Mouse (Mus musculus): Measurements from ENCODE around the gene Ythdf2. TPM values are rescaled to one million over a fixed set of nuclear protein-coding genes. Genes with fewer than 3 reads are reported as not detected.

Gene Ythdf2
- polyA plus RNA-seq, 1 experiment, result 24.5 TPM

DNA sequence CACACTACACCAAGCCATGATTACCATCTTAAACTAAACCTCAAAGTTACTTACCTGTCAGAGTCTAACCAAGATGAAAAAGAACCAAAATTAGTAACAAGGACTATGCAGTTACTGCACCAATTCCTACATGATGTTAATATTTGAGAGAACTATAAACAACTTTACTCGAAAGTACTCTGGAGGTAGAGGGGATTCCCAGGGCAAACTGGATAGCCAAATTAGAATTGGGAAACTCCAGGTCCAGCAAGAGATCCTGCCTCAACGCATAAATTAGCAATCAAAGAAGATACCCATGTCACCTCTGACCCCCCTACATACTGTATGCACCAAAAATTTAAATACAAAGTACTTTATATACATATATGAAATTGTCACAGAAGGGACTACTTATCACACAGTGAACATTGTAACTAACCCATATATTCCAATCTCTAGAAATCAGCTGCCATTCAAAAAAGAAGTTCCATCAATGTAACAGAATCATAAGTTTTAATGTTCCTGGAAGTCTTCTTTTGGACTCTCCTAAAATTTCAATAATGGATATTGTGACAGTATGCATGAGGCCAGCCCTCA is 24.2 kb downstream of the Ythdf2 start:
- Histone ChIP-seq H3K36me3 (ENCODE audit: control insufficient read depth, insufficient read depth) (peaks cover 72% of the 10 kb centered on the region), H3K27me3 (ENCODE audit: control insufficient read depth, insufficient read depth, insufficient read length) (no peaks in the 10 kb centered on the region), H3ac (ENCODE audit: control insufficient read depth, insufficient read length, low read depth) (no peak overlapping the region), H3K79me2 (ENCODE audit: control insufficient read depth, insufficient read depth) (peaks cover 78% of the 10 kb centered on the region), H3K79me3 (ENCODE audit: low read depth) (peaks cover 56% of the 10 kb centered on the region), H3K4me3 (ENCODE audit: insufficient read depth, poor library complexity, severe bottlenecking) (no peak overlapping the region)
- TF ChIP-seq CTCF (IDR thresholded peaks at IDR 0.05; ENCODE audit: control insufficient read depth, insufficient read depth, insufficient read length) (no peak), FOSL1 (IDR thresholded peaks at IDR 0.05; ENCODE audit: insufficient read depth, low read length, poor library complexity, severe bottlenecking) (no peak), CEBPB (IDR thresholded peaks at IDR 0.05; ENCODE audit: low read depth) (no peak), MAX (IDR thresholded peaks at IDR 0.05) (no peak), USF1 (IDR thresholded peaks at IDR 0.05; ENCODE audit: low read depth) (no peak), MYOD1 (IDR thresholded peaks at IDR 0.05; ENCODE audit: control insufficient read depth, insufficient read length, low read depth) (no peak), MYOG (IDR thresholded peaks at IDR 0.05; ENCODE audit: control insufficient read depth, extremely low read depth, insufficient read length) (no peak)

DNA sequence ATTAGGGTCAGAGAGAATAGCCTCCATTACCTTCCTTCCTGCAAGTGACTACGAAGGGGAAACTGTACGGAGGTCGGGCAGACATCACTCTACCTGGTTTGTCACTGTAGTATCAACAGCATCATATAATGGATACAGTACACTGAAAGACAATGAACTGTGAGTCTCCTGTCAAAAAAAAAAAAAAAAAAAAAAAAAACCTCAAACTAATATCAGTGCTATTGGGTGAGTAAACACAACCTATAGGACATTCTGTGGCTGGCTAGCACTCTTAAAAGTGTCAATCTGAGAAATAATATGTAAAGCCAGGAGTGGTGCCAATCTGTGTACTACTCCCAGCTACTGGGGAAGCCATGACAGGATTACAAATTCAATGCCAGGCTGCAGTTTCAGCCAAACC is 28.9 kb downstream of the Ythdf2 start:
- Histone ChIP-seq H3K79me2 (ENCODE audit: control insufficient read depth, insufficient read depth) (peaks cover 30% of the 10 kb centered on the region), H3K27me3 (ENCODE audit: control insufficient read depth, insufficient read depth, insufficient read length) (no peaks in the 10 kb centered on the region), H3K36me3 (ENCODE audit: control insufficient read depth, insufficient read depth) (peaks cover 61% of the 10 kb centered on the region), H3K79me3 (ENCODE audit: low read depth) (peaks cover 13% of the 10 kb centered on the region), H3ac (ENCODE audit: control insufficient read depth, insufficient read length, low read depth) (no peak overlapping the region), H3K4me3 (ENCODE audit: insufficient read depth, poor library complexity, severe bottlenecking) (no peak overlapping the region)
- no peak for TF ChIP-seq MYOG (IDR thresholded peaks at IDR 0.05; ENCODE audit: control insufficient read depth, extremely low read depth, insufficient read length)

DNA sequence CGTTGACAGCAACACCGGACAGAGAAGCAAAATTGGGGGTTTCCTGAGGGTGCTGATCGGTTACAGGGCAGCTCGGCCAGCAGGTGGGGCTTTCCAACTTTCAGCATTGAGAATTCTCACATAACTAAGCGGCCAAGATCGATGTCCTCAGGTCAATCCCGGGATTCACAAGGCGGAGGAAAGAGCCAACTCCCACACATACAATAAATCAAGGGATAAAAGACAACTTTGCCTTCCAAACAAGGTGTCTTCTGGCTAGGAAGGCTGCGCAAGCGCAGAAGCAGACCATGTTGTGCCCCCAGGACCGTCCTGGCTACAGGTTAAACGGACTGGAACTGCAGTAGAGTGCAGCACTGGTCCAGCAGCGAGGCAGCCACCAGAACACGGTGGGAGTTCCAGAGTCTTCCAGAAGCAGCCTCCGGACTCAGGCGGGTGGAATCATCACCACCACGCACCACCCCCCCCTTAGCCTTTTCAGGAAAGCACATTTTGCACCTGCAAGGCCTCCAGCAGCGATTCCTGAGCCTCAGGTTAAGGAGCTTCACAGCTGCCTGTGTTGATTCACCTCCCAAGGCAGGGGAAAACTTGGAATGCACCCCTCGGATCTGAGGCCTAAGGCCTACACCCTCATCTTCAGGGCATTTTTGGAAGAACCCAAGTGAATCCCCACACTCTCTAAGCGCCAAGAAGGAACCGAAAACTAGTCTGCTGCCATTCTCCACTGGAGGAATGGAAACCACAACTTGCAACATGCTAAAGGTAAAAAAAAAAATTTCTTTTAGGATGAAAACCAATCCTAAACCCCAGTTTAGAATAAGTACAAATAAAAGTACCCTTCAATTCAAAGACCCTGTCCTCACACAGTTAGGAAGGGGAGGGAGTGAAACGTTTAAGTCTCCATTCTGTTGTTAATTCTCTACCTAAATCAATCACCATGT is 30.1 kb downstream of the Ythdf2 start:
- peaks cover 5% of the 10 kb centered on the region for H3K79me3 ChIP-seq (ENCODE audit: low read depth)
- H3K36me3 ChIP-seq (ENCODE audit: control insufficient read depth, insufficient read depth), result peaks cover 53% of the 10 kb centered on the region
- peaks cover 18% of the 10 kb centered on the region for H3K79me2 ChIP-seq (ENCODE audit: control insufficient read depth, insufficient read depth)
- H3ac ChIP-seq (ENCODE audit: control insufficient read depth, insufficient read length, low read depth), result no peak overlapping the region
- H3K27me3 ChIP-seq (ENCODE audit: control insufficient read depth, insufficient read depth, insufficient read length), result no peaks in the 10 kb centered on the region
- TF ChIP-seq MAX (IDR thresholded peaks at IDR 0.05) (no peak), FOSL1 (IDR thresholded peaks at IDR 0.05; ENCODE audit: insufficient read depth, low read length, poor library complexity, severe bottlenecking) (no peak), USF1 (IDR thresholded peaks at IDR 0.05; ENCODE audit: low read depth) (no peak), CEBPB (IDR thresholded peaks at IDR 0.05; ENCODE audit: low read depth) (no peak), MYOD1 (IDR thresholded peaks at IDR 0.05; ENCODE audit: control insufficient read depth, insufficient read length, low read depth) (no peak), MYOG (IDR thresholded peaks at IDR 0.05; ENCODE audit: control insufficient read depth, extremely low read depth, insufficient read length) (no peak), CTCF (IDR thresholded peaks at IDR 0.05; ENCODE audit: control insufficient read depth, insufficient read depth, insufficient read length) (no peak)
- no peak overlapping the region for H3K4me3 ChIP-seq (ENCODE audit: insufficient read depth, poor library complexity, severe bottlenecking)

DNA sequence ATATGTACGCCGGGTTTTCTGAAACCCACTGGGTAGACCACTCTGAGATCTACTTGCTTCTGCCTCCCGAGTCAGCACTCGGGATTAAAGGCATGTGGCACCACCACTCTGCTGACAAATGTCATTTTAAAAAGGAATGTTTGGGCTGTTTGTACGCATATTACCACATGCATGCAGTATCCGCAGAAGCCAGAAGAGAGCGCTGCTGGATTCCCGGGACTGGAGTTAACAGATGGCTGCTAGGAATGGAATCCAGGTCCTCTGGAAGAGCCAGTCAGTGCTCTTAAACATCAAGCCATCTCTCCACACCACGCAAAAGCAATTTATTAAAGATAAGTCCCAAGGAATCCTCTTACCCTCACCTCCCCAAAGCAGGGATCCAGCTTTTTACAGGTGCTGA is 31.4 kb downstream of the Ythdf2 start:
- no peak overlapping the region for H3K4me3 ChIP-seq (ENCODE audit: insufficient read depth, poor library complexity, severe bottlenecking)
- TF ChIP-seq CEBPB (IDR thresholded peaks at IDR 0.05; ENCODE audit: low read depth) (no peak), MAX (IDR thresholded peaks at IDR 0.05) (no peak)
- H3K27me3 ChIP-seq (ENCODE audit: control insufficient read depth, insufficient read depth, insufficient read length), result no peaks in the 10 kb centered on the region

DNA sequence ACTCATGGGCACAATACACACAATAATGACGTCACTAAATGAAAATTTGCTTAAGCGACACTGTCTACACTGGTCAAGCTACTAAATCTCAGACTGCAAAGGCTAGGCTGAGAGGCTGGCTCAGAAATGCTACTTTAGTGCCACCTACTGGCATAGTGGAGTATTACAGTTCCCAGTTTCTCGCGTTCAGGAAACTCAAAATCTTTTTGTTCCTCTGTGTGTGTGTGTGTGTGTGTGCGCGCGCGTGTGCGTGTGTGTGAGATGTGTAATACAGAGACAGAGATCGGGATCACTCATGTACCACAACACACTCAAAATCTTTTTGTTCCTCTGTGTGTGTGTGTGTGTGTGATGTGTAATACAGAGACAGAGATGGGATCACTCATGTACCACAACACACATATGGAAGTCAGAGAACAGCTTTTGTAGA is 33.5 kb downstream of the Ythdf2 start:
- no peak for TF ChIP-seq FOSL1 (IDR thresholded peaks at IDR 0.05; ENCODE audit: insufficient read depth, low read length, poor library complexity, severe bottlenecking)
- peak; percentile 33 for TF ChIP-seq CTCF (IDR thresholded peaks at IDR 0.05; ENCODE audit: control insufficient read depth, insufficient read depth, insufficient read length)
- no peaks in the 10 kb centered on the region for H3K79me2 ChIP-seq (ENCODE audit: control insufficient read depth, insufficient read depth)
- no peak overlapping the region for H3ac ChIP-seq (ENCODE audit: control insufficient read depth, insufficient read length, low read depth)
- H3K36me3 ChIP-seq (ENCODE audit: control insufficient read depth, insufficient read depth), result peaks cover 22% of the 10 kb centered on the region
- H3K79me3 ChIP-seq (ENCODE audit: low read depth), result no peaks in the 10 kb centered on the region
- no peak overlapping the region for H3K4me3 ChIP-seq (ENCODE audit: insufficient read depth, poor library complexity, severe bottlenecking)
- no peaks in the 10 kb centered on the region for H3K27me3 ChIP-seq (ENCODE audit: control insufficient read depth, insufficient read depth, insufficient read length)

More for the DNA sequence above, 31.4 kb downstream of the Ythdf2 start:
- H3K79me3 ChIP-seq (ENCODE audit: low read depth), result no peaks in the 10 kb centered on the region
- peaks cover 42% of the 10 kb centered on the region for H3K36me3 ChIP-seq (ENCODE audit: control insufficient read depth, insufficient read depth)
- no peak overlapping the region for H3ac ChIP-seq (ENCODE audit: control insufficient read depth, insufficient read length, low read depth)
- H3K79me2 ChIP-seq (ENCODE audit: control insufficient read depth, insufficient read depth), result peaks cover 7% of the 10 kb centered on the region

DNA sequence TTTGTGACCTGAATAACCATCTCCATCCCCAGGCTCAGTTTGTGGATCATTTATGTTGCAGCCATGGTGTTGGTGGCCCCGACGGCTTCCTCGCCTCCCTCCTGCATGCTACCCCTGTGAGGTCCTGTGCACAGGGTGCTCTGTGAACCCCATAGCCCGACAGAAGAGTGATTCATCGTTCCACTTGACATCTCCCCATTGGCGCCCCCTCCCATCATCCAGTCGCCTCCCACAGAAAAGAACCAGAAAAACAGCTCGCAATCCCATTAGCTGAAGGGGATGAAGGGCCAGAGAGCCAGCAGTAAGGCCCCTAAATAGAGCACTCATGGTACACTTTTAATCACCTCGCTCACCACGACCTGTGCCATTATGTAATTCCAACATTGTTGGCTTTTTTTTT is 35.6 kb downstream of the Ythdf2 start:
- TF ChIP-seq MYOD1 (IDR thresholded peaks at IDR 0.05; ENCODE audit: control insufficient read depth, insufficient read length, low read depth) (no peak), MYOG (IDR thresholded peaks at IDR 0.05; ENCODE audit: control insufficient read depth, extremely low read depth, insufficient read length) (no peak), CTCF (IDR thresholded peaks at IDR 0.05; ENCODE audit: control insufficient read depth, insufficient read depth, insufficient read length) (no peak), FOSL1 (IDR thresholded peaks at IDR 0.05; ENCODE audit: insufficient read depth, low read length, poor library complexity, severe bottlenecking) (no peak), MAX (IDR thresholded peaks at IDR 0.05) (no peak), CEBPB (IDR thresholded peaks at IDR 0.05; ENCODE audit: low read depth) (no peak), USF1 (IDR thresholded peaks at IDR 0.05; ENCODE audit: low read depth) (no peak)
- Histone ChIP-seq H3ac (ENCODE audit: control insufficient read depth, insufficient read length, low read depth) (no peak overlapping the region), H3K79me3 (ENCODE audit: low read depth) (no peaks in the 10 kb centered on the region), H3K27me3 (ENCODE audit: control insufficient read depth, insufficient read depth, insufficient read length) (no peaks in the 10 kb centered on the region), H3K4me3 (ENCODE audit: insufficient read depth, poor library complexity, severe bottlenecking) (no peak overlapping the region), H3K36me3 (ENCODE audit: control insufficient read depth, insufficient read depth) (peaks cover 7% of the 10 kb centered on the region), H3K79me2 (ENCODE audit: control insufficient read depth, insufficient read depth) (no peaks in the 10 kb centered on the region)

Measured in C2C12 (cell line).